Mouse (Mus musculus) adrenal gland, adult 8-10 months (tissue): Measurements from ENCODE around the gene S100a10. TPM values are rescaled to one million over a fixed set of nuclear protein-coding genes. Genes with fewer than 3 reads are reported as not detected.
"Not testable (repeated sequence)": the region's sequence is repeated elsewhere in the genome, so short reads cannot be mapped to it uniquely, and the experiment has no call there.

ENCODE experiments used
- DNase-seq: peaks from one replicate; pipeline ENCODE4 v3.0.0; 2022
- total RNA-seq, 4 experiments: library from RNA; stranded (reverse); gene quantifications; 2 replicates each; pipeline ENCODE4 v1.2.4; 2022

Gene S100a10
- total RNA-seq, 4 experiments from 2014 or later = 108 to 159 (median 130) TPM

DNA sequence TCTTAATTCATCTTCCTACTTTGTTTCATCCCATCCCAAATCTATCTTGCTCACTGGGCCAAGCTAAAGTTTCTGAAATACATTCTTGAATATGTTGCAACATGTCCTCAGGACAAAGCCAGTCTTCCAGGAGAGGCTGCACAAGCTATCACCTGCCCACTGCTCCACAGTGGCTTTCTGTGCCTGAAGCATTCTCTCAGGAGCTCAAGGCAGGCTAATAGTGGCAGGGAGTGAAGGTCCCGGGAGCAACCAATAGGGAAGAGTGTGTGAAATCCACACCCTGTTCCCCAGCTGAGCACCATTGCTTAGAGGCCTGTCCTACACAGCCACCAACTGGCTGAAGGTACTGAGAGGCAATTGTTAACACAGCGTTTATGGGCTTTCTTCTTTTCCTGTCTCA lies 26.1 kb downstream of the S100a10 start:
- DNase-seq = no peak

DNA sequence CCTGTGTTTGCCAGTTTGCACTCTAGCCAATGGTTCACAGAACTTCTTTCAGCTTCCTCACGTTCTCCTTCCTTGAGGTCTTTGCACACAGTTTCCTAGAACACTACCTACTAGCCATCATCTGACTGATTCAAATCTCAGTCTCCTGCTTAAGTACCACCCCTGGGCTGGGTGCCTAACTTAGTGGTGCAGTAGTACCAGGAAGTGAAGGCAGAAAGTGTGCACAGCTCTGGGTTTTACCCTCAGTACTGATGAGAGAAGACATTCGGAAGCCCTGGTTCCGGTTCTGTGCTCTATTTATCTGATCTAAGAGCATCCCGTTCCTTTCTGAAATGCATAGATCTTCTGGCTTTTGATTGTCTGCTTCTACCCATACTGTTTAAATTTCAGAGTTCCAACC lies 26.8 kb downstream of the S100a10 start:
- DNase-seq = no peak

DNA sequence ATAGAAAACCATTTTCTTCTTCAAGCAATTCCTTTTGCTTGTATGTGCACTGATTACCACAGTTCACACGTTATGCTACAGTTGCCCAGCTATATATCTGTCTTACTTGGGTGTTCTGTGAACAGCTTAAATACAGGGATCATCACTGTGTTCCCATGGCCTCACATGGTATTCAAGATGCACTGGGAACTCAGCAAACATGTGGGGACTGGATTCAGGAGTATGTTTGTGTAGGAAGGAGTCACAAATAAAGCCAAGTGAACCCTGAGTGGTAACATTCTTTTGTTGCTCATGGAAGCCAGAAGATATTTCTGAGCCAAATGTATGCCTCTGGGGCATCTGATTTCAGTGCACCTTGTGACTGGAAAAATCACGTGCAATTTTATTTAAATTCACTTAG lies 28.2 kb downstream of the S100a10 start:
- DNase-seq = no peak

DNA sequence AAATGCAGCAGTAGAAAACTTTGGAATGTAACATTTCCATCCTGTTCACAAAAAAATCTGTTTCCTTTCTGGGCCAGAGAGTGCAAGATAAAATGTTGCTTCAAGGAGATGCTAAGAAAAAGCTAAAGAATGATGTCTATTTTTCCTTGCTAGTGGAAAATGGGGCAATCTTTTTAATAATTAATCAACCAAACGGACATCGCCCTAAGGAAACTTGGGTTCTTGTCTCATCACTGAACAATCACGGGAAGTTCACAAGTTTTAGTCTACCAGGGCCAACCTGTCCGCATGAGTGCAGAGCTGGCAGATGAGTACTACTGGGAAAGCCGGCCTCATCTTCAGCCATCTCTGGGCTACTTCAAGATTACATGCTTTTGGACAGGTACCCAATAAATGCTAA lies 34.7 kb downstream of the S100a10 start:
- DNase-seq = no peak

DNA sequence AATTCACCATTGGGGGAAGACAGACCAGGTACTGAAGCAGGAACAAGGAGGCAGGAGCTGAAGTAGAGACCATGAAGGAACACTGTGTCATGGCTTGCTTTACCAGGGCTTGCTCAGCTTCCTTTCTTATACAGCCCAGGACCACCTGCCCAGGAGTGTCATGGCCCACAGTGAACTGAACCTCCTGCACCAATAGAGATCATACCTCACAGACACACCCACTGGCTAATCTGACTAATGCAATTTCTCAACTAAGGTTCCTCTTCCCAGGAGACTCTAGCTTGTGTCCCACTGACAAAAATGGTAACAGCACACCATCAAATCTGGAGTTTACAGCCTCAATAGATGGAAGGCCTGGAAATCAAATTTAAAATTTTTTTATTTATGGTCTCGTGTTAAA lies 35.4 kb downstream of the S100a10 start:
- DNase-seq = no peak

DNA sequence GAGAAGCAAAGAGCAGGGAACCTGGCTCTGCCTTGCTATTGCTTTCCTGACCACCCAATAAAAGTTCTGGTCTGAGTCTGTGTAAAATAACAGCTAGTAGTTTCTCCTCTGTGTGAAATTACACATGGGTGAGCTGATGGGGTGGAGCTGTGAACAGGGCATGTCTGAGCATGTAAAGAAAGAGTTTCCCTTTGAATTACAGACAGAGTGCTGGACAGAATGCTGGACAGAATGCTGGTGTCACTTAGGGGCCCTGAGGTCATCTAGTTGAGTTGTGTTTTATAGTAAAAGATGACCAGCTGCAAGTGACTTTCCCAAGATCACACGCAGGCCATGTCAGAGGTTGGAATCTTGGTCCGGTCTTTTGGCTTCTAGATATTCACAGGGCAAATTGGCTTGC lies 37.2 kb downstream of the S100a10 start:
- no peak for DNase-seq

DNA sequence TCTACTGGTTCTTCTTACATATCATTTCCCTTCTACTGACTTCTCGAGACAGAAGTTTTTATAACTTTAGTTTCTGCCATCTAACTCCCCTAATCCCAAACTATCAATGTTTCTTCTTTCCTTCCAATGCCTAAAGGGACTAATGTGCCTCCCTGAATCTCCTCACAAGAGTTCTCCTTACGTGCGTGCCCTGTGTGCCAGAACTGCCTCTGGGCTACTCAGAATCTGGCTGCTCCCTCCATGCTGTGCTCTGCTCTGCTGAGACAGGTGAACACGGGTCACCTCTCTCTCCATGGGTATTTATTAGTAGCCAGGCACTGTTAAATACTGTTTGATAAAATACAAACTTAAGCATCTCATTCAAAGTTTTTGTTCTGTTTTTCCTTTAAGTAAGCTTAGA lies 38.1 kb downstream of the S100a10 start:
- DNase-seq = no peak

DNA sequence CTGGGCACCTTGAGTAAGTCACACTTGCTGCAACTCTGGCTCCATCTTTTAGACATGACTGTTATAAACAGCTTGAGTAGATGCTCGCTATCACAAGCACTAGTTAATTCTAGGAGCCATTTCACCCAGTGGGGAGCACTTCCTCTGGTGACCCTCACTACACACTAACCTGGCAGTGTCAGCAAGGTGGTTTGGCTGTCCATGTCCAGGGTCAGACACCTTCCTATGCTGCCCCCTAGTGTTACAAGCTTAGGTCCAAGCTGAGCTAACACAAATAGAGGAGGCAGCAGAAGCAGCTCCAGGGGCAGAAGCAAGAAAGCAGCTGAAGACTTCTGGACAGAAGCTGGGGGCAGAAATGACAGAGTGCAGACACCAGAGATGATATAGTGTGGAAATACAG lies 38.6 kb downstream of the S100a10 start:
- DNase-seq = peak; percentile 24

DNA sequence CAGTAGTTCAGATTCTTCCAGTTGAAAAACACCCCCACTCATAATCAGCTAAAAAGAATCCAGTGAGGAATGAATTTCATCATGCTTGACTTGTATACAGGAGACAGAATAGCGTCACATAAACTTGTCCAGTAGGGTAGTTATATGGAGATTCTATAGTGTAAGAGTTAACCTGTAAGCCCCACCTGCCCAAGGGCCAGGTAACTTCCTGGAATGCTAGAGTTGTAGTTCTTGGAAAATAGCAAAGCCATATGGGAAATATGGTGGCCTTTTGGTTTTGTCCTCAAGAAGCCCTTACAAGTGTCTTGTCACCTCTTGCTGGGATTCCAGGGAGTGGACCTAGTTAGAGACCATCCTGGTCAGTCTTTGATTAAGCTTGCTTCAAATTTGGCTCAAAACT lies 41.8 kb downstream of the S100a10 start:
- no peak for DNase-seq

DNA sequence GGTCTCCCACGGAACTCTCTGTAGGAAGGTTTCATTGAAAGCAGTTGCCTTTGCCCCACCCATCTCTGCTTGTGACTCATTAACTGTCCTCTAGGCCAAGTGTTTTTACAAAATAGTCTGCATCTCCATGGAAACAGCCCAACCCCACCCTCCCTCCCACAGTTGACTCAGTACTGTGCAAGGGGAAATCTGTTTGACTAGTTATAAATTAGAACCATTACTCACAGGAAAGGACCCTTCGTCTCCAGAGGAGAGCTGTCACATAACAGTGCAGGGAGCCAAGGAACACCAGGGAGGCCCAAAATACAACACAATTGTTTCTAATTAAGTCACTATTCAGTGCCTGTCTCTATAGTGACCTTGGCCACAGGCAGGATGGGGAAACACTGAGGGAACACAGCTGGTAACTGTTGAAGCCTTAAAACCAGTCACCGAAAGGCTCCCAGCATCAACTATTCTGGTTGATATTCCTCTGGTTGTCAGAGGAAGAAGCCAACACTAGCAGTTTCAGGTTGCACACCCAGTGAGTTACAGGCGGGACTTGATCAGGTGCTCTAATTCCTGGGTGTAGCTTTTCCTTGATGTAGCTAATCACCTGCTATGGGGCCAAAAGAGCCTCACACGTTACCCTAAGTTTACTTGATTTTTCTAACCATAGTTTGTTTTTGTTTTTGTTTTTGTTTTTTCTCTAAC lies 42.5 kb downstream of the S100a10 start:
- DNase-seq = peak; percentile 74

DNA sequence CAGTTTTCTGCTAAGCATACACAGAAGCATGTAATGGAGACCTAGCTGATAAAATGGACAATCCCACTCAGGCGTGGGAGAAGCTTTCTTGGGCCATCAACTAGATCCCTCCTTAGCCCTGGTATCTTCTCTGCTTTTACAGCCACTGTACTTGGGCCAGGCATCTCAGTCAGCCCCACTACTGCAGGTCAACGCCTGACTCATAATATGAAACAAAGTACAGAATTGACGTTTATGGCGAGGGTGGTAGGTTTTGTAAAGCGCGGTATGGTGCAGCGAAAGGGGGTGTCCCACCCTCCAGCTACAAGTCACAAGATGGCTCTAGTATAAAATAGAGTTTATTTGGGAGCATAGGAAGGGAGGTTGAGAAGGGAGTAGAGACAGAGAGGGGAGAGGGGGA lies 43.1 kb downstream of the S100a10 start:
- DNase-seq = no peak

DNA sequence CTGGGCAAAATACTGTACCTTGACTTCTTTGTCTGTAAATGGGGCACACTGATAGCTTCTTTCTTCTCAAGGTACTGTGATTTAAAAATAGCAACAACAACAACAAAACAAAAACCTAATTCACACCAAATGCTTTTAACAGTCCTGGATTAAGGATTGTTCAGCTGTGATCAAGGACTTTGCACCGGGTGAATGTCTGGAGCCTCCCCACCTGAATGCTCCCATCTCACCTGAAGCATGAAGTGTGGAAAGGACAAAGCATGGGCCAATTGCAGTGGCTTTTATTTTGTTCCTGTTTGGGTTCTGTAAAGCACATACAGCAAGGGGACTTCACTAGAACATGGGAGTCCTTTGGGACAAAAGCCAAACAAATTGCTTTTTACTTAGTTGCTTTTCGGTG lies 45.3 kb downstream of the S100a10 start:
- no peak for DNase-seq

DNA sequence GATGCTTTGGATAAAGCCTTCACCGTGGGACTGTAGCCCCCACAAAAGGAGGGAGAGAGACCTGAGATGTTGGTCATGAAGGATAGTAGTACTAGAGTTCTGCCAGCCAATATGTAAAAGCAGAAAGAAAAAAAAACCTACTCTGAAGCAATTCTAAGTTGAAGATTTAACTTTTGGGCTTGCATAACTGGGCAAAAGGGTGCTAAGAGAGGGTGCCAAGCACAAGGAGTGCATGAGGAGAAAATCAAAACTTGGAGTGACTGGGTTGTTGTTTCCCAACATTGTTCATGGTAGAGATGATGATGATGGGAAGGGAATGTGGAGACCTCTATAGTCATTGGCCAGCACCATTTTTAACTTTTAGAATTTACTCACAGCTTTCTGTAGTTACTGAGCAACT lies 47.0 kb downstream of the S100a10 start:
- DNase-seq = no peak

DNA sequence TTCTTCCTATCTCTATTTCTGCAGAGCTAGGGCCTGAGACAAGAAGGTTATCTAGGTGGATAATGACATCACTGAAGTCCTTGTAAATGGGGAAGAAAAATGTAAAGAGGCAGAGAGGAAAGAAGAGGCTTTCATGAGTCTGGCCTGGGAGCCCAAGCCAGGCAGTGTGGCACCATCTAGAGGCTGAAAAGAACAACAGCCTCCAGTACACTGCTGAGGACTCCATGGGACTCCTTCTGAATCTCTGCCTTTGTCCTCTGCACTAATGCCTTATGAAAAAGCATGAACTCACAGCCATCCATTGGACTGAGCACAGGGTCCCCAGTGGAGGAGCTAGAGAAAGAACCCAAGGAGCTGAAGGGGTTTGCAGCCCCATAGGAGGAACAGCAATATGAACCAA lies 54.1 kb downstream of the S100a10 start:
- DNase-seq = not testable (repeated sequence)

Other genes with a start within 250 kb of the S100a10 start
- not detected for gene Hrnr, start 235.3 kb upstream of the S100a10 start, total RNA-seq
- gene Rptn, start 161.4 kb upstream of the S100a10 start, total RNA-seq = not detected
- gene Tchh, start 112.8 kb upstream of the S100a10 start, total RNA-seq = under 1 TPM; 0.09 to 0.56 (median 0.29) TPM
- gene Tchhl1, start 86.3 kb upstream of the S100a10 start, total RNA-seq = 1 to 10 TPM in 1 of 4 experiments, under 1 TPM in 2, not detected in 1; 0.22 to 1.6 (median 0.94) TPM
- 100 to 1,000 TPM; 161 to 194 (median 182) TPM for gene S100a11, start 34.6 kb upstream of the S100a10 start, total RNA-seq
- not detected for gene Tdpoz2, start 97.6 kb downstream of the S100a10 start, total RNA-seq
- not detected for gene Tdpoz1, start 121.2 kb downstream of the S100a10 start, total RNA-seq
- gene Gm37596, start 138.0 kb downstream of the S100a10 start, total RNA-seq = not detected
- gene Gm5773, start 217.9 kb downstream of the S100a10 start, total RNA-seq = not detected
- not detected for gene Tdpoz4, start 241.3 kb downstream of the S100a10 start, total RNA-seq